Mouse (Mus musculus): ENCODE measurements around the gene Gm13057. TPM values are rescaled to one million over a fixed set of nuclear protein-coding genes. Genes with fewer than 3 reads are reported as not detected.

Gm13057 gene
- polyA plus RNA-seq (2012): not detected in 2 replicates

GRCm38 (mm10) chr4:143551400-143551799 lies at the start of gene Gm13057, which contains the start of gene BC080695:
TSS of gene Gm13057 (plus strand) at chr4:143551709.
TSS of gene BC080695 (plus strand) at chr4:143551700.

DNA sequence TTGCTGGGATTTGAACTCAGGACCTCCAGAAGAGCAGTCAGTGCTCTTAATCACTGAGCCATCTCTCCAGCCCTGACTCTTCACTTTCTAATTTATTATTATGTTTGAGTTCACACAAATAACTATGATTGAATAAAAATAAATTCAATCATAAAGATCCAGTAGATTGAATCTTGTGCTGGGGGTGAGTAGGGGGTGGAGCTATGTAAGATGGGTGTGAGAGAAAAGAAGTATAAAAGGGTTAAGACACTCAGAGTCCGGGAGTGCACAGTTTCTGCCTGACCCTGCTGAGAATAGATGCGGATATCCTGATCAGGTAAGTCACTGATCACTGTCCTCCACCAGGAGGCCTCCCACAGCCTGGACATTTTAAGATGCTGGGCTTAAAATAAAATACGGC lies 40.5 kb upstream of the Gm13057 start, which contains the start of gene Gm13043:
Gene Gm13043, plus strand, starts transcription at position 301 of the 400 bp plus-strand sequence.

DNA sequence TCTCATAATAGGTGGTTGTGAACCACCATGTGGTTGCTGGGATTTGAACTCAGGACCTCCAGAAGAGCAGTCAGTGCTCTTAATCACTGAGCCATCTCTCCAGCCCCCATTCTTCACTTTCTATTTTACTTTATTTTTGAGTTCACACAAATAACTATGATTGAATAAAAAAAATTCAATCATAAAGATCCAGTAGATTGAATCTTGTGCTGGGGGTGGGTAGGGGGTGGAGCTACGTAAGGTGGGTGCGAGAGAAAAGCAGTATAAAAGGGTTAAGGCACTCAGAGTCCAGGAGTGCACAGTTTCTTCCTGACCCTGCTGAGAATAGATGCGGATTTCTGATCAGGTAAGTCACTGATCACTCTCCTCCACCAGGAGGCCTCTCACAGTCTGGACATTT lies 15.9 kb upstream of the Gm13057 start, which contains the start of gene Gm13040:
Gene Gm13040, plus strand, starts transcription at position 301 of the 400 bp plus-strand sequence.

Other genes starting within 250 kb of the Gm13057 start
- gene Lrrc38, start 202.0 kb upstream of the Gm13057 start, polyA plus RNA-seq (2012): not detected in 2 replicates
- not detected in 2 replicates for gene Pramel1, start 157.3 kb upstream of the Gm13057 start, polyA plus RNA-seq (2012)
- 0.49 and 0.52 TPM in 2 replicates for gene Pramef8, start 139.3 kb upstream of the Gm13057 start, polyA plus RNA-seq (2012)
- gene Oog4, start 101.4 kb upstream of the Gm13057 start, polyA plus RNA-seq (2012): not detected in 2 replicates
- not detected in 2 replicates for gene Gm13043, start 40.4 kb upstream of the Gm13057 start, polyA plus RNA-seq (2012)
- gene Gm13040, start 15.8 kb upstream of the Gm13057 start, polyA plus RNA-seq (2012): not detected in 2 replicates
- gene BC080695, start within 50 bp of the Gm13057 start, polyA plus RNA-seq (2012): not detected in 2 replicates
- gene Gm13083, start 63.3 kb downstream of the Gm13057 start, polyA plus RNA-seq (2012): not detected in 2 replicates
- not detected in 2 replicates for gene Gm13088, start 105.5 kb downstream of the Gm13057 start, polyA plus RNA-seq (2012)
- gene Gm13089, start 151.0 kb downstream of the Gm13057 start, polyA plus RNA-seq (2012): not detected in 2 replicates
- not detected in 2 replicates for gene Gm13078, start 167.7 kb downstream of the Gm13057 start, polyA plus RNA-seq (2012)
- gene Gm13023, start 237.6 kb downstream of the Gm13057 start, polyA plus RNA-seq (2012): not detected in 2 replicates